Mouse (Mus musculus): Measurements from ENCODE around the gene Gm11983. TPM values are rescaled to one million over a fixed set of nuclear protein-coding genes. Genes with fewer than 3 reads are reported as not detected.
"Not testable (repeated sequence)": the region's sequence is repeated elsewhere in the genome, so short reads cannot be mapped to it uniquely, and the experiment has no call there.

Gene Gm11983
- total RNA-seq (2021): not detected
- long read RNA-seq, experiment 1: 0 reads
- long read RNA-seq, experiment 2: 0 reads

GRCm38 (mm10) chr11:6837554-6837953, at the start of gene Gm11983:
TSS of gene Gm11983 (minus strand) at chr11:6837654.
- intact Hi-C loops (cut with DNase I): no loop called here

GRCm38 (mm10) chr11:6883045-6883444, 45.6 kb upstream of the Gm11983 start:
- intact Hi-C loops (cut with DNase I); DNase-seq: not testable (repeated sequence)

More at GRCm38 (mm10) chr11:6837554-6837953, at the start of gene Gm11983:
- DNase-seq: no peak

- DNase-seq: no peak
- intact Hi-C loops (cut with DNase I): no loop called here
These were observed 44.2 kb upstream of the Gm11983 start for GRCm38 (mm10) chr11:6881614-6882013.

GRCm38 (mm10) chr11:6877740-6878139, 40.3 kb upstream of the Gm11983 start:
- intact Hi-C loops (cut with DNase I): no loop called here
- no peak for DNase-seq

- DNase-seq: no peak
- intact Hi-C loops (cut with DNase I): no loop called here
These were observed 33.5 kb upstream of the Gm11983 start for GRCm38 (mm10) chr11:6870947-6871346.

- no peak for DNase-seq
- intact Hi-C loops (cut with DNase I): no loop called here
These were observed 28.1 kb upstream of the Gm11983 start for GRCm38 (mm10) chr11:6865536-6865935.

- intact Hi-C loops (cut with DNase I): no loop called here
- DNase-seq: no peak
These were observed 24.7 kb upstream of the Gm11983 start for GRCm38 (mm10) chr11:6862185-6862584.

- no peak for DNase-seq
- intact Hi-C loops (cut with DNase I): no loop called here
These were observed 22.7 kb upstream of the Gm11983 start for GRCm38 (mm10) chr11:6859898-6860858.

- intact Hi-C loops (cut with DNase I): no loop called here
These were observed 21.6 kb upstream of the Gm11983 start for GRCm38 (mm10) chr11:6859096-6859495.

GRCm38 (mm10) chr11:6855942-6856341, 18.5 kb upstream of the Gm11983 start:
- intact Hi-C loops (cut with DNase I): no loop called here

More at GRCm38 (mm10) chr11:6859096-6859495, 21.6 kb upstream of the Gm11983 start:
- no peak for DNase-seq

GRCm38 (mm10) chr11:6853366-6853765, 15.9 kb upstream of the Gm11983 start:
- intact Hi-C loops (cut with DNase I); DNase-seq: not testable (repeated sequence)

More at GRCm38 (mm10) chr11:6855942-6856341, 18.5 kb upstream of the Gm11983 start:
- DNase-seq: no peak

- intact Hi-C loops (cut with DNase I): no loop called here
- DNase-seq: no peak
These were observed 6.4 kb upstream of the Gm11983 start for GRCm38 (mm10) chr11:6843831-6844230.

GRCm38 (mm10) chr11:6842160-6842559, 4.7 kb upstream of the Gm11983 start:
- intact Hi-C loops (cut with DNase I): no loop called here
- DNase-seq: no peak

GRCm38 (mm10) chr11:6840775-6841174, 3.3 kb upstream of the Gm11983 start:
- no peak for DNase-seq
- intact Hi-C loops (cut with DNase I): no loop called here

- intact Hi-C loops (cut with DNase I): no loop called here
- DNase-seq: no peak
These were observed 2.8 kb downstream of the Gm11983 start for GRCm38 (mm10) chr11:6834636-6835035.

GRCm38 (mm10) chr11:6833731-6834130, 3.7 kb downstream of the Gm11983 start:
- no peak for DNase-seq
- intact Hi-C loops (cut with DNase I): no loop called here

GRCm38 (mm10) chr11:6831931-6832330, 5.5 kb downstream of the Gm11983 start:
- intact Hi-C loops (cut with DNase I): no loop called here
- no peak for DNase-seq

GRCm38 (mm10) chr11:6828196-6828595, 9.3 kb downstream of the Gm11983 start:
- intact Hi-C loops (cut with DNase I): no loop called here
- no peak for DNase-seq

GRCm38 (mm10) chr11:6826157-6826556, 11.3 kb downstream of the Gm11983 start:
- intact Hi-C loops (cut with DNase I): no loop called here
- DNase-seq: no peak

GRCm38 (mm10) chr11:6823176-6823575, 14.3 kb downstream of the Gm11983 start:
- intact Hi-C loops (cut with DNase I): no loop called here
- no peak for DNase-seq

GRCm38 (mm10) chr11:6814486-6814885, 23.0 kb downstream of the Gm11983 start:
- intact Hi-C loops (cut with DNase I): no loop called here
- DNase-seq: no peak

GRCm38 (mm10) chr11:6802879-6803278, 34.6 kb downstream of the Gm11983 start:
- DNase-seq; intact Hi-C loops (cut with DNase I): not testable (repeated sequence)
